Mouse (Mus musculus) testis, adult 2 months (tissue): ENCODE measurements around the gene 1700067P10Rik.

Experiments used
- CTCF ChIP-seq: fragments of 200-500 bp; IDR thresholded peaks from 2 replicates; pipeline ENCODE4 v1.5.1; 2012; ENCODE audit warnings: low read depth, mild to moderate bottlenecking, inconsistent platforms, low read length, moderate library complexity; ENCODE audit not compliant: control insufficient read depth, insufficient read depth, insufficient replicate concordance
- POLR2A ChIP-seq: fragments of 200-500 bp; IDR thresholded peaks from 2 replicates; pipeline ENCODE4 v1.6.1; 2012; ENCODE audit warnings: low read depth, mild to moderate bottlenecking, inconsistent platforms, low read length, moderate library complexity; ENCODE audit not compliant: control insufficient read depth

DNA sequence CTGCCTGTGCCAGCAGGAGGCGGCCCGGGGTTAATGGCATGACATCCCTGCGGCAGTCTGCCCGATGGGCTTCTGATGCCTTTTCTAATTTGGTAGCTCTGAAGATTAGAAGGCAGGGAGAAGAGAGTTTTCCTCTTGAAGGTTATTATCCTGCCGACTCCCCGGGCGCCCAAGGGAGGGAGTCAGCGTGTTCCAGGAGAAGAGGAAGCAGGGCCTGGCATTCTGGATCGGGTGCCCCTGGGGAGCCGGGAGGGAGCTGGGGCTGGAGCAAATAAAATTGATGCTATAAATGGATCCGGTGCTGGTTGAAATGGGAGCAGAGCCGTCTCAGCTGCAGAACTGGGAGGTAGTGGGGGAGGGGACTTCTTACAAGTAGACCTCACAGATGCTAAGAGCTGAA is 31.7 kb upstream of the 1700067P10Rik start:
- no peak for TF ChIP-seq CTCF
- no peak for TF ChIP-seq POLR2A
